Mouse (Mus musculus): ENCODE results near the gene 1700001L19Rik.

Gene 1700001L19Rik

DNA sequence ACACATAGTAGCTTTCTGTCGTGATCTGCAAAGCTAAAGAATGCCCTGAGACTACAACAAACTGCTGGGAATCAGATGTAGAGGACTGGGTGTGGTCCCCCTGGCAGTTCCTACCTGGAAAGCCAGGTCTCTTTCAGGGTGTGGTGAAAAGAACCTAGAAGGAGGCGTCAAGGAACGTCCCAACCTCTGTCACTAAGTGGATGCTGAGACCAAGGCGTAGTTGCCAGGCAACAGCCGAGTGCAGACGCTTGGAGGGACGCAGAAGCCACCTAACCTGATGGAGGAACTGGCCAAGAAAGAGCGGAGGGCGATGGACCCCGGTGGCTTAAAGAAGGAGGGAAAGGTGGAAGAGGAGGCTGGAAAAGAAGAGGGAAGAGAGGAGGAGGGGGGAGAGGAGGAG, at the start of gene 1700001L19Rik:
Gene 1700001L19Rik (plus strand): TSS at position 223 of the 400 bp plus-strand sequence.
- DNase-seq (ENCODE audit: low read depth), result no peak

DNA sequence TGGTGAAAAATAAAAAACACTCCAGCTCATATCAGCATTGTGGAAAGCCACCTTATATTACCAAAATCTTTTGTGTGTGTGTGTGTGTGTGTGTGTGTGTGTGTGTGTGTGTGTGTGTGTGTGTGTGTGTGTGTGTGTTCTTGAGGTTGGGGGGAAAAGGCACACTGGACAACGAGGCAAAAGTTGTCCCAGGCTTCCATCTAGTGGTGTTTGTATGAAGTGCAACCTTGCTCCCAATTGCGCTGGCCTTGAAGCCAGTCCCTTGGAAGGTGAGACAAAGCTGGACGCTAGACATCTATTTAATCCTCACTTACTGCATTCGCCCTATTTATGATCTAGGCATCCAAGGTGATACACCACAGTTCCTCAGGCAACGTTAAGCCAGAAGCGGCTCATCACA, 43.8 kb upstream of the 1700001L19Rik start:
- DNase-seq (ENCODE audit: low read depth), result peak; percentile 7

DNA sequence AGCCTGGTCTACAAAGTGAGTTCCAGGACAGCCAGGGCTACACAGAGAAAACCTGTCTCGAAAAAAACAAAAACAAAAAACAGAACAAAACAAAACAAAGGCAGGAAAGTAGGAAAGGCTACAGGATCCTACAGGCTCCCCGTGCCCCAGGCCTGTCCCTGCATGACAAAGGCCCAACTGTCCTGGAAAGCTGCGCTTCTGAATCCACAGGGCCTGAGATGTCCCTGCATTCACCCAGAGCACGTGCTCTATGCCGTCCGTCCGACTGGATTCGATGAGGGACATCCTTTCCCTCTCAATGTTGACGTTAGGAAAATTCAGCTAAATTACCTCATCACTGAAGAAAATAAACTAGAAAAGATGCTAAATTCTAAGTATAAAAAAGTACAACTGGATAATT, 29.1 kb upstream of the 1700001L19Rik start:
- no peak for DNase-seq (ENCODE audit: low read depth)

DNA sequence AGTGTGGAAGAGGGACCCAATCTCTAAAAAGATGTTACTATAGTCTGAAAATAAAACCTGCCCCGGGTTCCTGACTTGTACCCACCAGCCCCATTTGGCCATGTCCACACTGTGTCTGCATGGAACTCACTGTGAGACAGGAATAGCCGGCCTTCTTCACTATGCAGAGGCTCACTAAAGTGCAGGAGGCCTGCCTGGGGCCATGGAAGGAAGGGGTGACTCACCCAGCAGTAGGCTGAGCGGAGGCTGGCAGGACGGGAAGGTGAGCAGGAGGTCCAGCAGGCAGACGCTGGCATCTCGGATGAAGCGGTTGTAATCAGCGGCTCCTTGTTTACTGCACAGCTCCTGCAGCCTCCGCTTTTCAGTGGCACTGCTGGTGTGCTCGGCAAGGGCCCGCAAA, 28.7 kb upstream of the 1700001L19Rik start:
- no peak for DNase-seq (ENCODE audit: low read depth)

DNA sequence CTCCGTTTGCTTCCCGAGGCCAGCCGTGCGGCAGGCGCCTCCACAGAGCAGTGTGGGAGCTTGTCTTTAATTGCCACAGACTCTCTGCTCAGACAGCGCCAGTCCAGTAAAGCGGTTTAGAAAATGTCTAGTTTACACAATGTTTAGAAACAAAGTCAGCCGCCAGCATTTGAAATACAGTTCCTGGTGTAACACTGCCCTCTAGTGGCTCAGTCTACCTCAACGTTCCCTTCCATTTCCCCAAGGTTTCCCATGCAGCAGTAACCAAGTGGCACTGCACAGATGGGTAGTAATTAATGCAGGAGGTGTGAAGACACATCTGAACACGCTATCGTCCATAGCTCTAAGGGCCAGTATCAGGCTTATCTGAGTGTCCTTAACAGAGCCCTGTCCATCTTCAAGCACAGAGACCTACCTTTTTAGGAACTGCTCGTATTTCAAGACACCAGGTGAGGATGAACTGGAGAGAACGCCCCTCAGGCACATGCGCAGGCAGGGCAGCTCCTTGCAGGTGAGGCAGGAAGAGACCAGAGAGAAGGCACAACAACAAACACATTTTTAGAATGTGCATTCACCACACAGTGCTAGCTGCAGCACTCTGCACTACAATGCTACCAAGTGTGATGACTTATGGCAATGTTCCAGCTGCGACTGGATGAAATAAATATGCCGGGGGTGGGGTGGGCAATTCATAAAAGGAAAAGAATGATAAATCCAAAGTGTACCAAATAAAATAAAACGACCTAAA, 27.5 kb upstream of the 1700001L19Rik start:
- peak; percentile 66 for DNase-seq (ENCODE audit: low read depth)

DNA sequence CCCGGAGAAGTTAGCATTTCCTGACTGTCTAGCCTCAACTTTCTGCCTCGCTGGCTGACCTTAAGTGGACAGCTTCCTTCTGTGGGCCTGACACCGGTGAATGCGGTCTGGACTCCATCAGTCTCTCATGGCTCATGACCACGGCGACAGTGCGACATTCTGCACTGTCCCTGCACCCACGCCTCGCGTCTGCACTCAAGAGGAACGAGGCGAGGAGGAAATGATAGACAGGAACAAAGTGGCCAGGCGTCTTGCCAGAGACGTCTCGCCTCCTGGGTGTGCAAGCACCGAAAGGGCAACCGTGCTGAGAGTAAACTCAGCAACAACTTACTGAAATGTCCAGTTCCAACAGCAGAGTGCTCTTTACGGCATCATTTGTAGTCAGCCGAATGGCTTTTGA, 25.0 kb upstream of the 1700001L19Rik start:
- DNase-seq (ENCODE audit: low read depth), result no peak

DNA sequence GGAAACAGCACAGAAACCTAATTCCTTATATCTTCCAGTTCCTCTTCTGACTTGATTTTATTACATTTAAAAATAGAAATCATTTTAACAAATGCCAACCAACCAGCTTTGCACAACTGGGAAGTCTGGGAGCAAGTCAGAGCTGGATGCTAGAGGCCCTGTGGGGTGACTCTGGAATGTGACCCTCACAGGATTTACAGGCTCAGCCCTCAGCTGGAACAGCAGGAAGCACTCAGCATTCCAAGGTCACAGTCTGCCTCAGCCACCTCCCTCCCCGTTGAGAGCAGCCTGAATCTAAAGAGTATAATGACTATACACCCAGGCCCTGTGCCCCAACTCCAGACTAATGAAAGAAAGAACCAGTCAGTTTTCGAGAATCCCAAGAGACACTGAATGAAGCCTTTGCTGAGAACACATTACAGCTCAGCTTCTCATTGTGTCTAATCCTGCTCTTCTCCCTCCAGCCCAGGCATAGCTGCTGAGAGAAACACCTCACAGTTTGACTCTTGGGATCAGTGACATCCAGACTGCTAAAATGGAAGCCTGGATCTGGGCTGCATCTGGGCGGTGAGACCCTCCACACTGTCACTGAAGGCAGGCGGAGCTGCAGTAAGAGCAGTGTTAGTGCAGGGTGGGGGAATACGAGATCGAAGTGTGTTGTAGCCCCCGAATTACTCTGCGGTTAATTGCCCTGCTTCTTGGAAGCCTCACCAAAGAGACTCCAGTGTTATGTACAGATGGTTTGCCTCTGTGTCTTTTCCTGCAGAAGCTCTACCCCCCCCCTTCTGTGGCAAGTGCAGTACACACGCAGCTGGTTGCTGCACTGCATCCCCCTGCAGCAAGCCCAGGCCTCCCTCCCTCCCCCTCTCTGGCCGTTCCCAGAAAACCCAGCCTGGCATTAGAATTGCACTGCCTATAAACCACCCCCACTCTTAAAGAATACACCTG, 24.0 kb upstream of the 1700001L19Rik start:
- no peak for DNase-seq (ENCODE audit: low read depth)

DNA sequence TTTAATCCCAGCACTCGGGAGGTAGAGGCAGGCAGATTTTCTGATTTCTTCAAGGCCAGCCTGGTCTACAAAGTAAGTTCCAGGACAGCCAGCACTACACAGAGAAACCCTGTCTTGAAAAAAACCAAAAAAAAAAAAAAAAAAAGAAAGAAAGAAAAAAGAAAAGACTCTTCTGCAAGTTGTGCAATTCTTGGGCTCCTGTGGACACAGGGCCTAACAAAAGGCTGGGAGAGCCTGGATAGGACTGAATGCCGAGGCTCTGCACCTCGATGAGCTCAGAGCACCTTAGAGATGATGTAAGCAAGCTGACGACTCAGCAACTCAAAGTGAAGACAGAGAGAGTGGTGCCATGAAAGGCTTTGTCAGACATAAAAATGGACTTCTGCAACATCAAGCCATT, 22.8 kb upstream of the 1700001L19Rik start:
- no peak for DNase-seq (ENCODE audit: low read depth)

DNA sequence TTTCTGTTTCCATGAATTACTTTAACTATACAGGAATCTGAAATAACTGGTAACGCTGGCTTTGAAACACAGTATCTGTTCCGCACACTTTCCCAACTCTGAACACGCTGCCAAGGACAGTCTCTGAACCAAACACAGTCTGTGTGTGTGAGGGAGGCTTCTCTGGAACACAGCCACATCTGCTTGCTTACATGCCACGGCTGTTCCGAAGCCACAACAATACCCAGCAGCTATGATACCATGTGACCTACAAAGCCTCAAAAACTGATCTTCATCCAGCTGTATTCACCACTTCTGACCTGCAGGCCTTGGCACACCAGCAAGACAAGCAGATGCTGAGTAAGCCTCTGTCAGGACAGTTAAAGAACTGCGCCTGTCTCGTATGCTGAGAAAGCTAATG, 19.3 kb upstream of the 1700001L19Rik start:
- DNase-seq (ENCODE audit: low read depth), result no peak

DNA sequence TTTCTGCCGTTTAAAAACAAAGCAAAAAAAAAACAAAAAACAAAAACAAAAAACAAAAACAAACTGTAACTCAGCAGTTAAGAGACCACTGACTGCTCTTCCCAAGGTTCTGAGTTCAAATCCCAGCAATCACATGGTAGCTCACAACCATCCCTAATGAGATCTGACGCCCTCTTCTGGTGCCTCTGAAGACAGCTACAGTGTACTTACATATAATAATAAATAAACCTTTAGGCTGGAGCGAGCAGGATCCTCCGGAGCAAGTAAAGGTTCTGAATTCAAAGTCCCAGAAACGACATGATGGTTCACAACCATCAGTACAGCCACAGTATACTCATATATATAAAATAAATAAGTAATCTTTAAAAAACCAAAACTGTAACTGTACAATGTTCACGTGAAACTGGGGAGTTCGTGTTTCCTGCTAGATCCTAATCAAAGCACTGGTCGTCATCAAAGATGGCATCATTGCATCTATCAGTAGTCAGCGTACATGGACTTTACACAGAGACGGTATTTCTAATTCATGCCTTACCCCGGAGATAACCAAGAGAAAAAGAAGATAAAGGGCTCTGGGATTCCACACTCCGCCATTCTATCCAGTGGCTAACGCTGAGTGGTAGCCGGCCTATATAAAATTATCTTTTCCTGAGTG, 16.0 kb upstream of the 1700001L19Rik start:
- DNase-seq (ENCODE audit: low read depth), result peak; percentile 69

DNA sequence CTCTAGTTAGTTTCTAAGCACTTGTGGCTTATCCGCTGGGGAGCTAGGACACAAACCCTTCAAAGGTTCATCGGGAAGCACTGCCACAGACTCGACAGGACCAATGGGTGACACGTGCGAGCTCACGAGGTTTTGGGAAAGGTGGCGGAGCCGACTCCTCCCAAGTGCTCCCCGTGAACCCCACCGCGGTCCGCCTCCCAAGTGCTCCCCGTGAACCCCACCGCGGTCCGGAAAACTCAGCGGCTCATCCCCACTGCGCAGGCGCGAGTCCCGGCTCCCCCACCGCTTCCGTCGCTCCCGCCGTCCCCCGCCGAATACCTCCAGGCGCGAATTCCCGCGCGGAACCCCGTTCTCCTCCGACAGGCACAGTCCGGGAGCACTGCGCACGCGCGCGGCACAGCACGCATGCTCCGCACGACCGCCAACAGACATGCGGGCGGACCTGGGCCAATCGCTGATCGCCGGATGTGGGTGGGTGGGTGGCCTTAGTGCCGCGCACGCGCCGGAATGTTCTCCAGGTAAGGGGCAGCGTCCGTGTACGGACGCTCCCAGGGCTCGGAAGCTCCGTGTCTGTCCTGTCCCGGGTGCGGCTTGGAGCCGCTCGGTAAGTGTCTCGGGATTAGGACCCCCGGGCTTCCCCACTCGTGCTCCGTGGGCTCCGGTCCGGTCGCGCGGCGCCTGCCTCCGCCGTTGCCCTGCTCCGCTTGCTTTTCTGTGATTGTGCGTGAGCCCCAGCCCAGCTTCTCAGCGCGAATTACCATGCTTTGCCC, 15.3 kb upstream of the 1700001L19Rik start, which contains the start of the genes Mtrr and Fastkd3:
Gene Mtrr (minus strand): TSS at position 403 of the 770 bp plus-strand sequence.
Gene Fastkd3 (plus strand): TSS at position 488 of the 770 bp plus-strand sequence.
- DNase-seq (ENCODE audit: low read depth), result peak; percentile 96

DNA sequence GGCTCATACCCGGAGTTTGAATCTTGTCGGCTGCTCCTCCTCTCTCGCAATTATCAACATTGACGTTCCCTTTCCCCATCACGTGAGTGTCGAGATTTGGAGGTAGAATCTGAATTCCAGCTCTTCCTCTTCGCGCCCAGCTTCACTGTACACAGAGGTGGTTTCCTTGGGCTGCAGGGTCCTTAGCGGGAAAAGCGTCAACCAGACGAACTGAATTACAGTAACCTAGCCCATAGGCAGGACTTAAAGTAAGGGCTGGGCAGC, 14.8 kb upstream of the 1700001L19Rik start:
- no peak for DNase-seq (ENCODE audit: low read depth)

DNA sequence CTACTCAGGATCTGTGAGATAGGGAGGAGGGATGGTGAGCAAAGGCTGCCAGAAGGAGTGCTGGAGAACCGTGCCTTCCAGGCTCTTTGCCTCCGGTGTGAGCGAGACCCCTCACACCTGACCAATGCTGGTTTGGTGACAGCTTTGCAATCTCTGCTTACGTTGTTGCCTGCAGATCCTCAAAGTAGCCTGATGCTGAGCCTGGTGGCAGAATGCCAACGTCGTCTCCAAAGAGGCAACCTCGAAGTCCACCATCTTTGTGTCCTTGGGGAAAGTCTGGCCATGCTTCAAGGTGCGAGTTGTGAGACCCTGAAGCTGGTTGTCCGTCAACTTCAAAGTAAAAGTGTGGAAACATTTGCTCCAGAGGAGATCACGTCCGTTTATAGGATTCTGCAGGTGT, 13.3 kb upstream of the 1700001L19Rik start:
- no peak for DNase-seq (ENCODE audit: low read depth)

DNA sequence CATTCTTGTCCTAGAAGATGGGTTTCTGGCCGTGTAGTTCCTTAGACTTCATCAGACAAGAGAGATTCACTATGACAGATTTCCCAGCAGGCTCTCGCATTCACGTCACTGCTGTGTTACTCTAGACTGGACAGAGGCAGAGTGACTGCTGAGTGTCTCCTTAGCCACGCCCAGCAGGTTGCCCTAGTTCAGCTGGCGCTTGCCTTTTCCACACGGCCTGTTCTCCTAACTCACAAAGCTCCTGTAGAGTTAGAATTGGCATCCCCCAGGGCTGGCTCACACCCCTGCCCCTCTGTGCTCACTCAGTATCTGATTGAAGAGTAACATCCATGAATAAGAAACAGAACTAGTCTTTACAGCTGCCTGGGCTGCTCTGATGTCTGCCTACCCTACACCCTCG, 11.8 kb upstream of the 1700001L19Rik start:
- DNase-seq (ENCODE audit: low read depth), result no peak

DNA sequence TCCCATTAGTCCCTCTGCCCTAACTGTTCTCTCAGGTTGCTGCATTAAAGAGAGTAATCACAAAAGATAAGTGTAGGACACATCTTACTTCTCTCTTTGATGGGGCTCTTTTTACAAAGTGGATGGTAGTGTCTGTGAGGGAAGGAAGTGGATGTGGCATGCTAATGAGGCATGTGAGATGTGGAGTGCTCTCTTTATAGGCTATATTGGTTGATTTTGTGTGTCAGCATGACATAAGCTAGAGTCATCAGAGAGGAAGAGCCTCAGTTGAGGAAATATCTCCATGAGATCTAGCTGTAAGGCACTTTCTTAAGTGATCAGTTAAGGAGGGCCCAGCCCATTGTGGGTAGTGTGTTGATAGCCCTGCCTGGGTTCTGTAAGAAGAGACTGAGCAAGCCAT, 8.9 kb upstream of the 1700001L19Rik start:
- DNase-seq (ENCODE audit: low read depth), result peak; percentile 27

DNA sequence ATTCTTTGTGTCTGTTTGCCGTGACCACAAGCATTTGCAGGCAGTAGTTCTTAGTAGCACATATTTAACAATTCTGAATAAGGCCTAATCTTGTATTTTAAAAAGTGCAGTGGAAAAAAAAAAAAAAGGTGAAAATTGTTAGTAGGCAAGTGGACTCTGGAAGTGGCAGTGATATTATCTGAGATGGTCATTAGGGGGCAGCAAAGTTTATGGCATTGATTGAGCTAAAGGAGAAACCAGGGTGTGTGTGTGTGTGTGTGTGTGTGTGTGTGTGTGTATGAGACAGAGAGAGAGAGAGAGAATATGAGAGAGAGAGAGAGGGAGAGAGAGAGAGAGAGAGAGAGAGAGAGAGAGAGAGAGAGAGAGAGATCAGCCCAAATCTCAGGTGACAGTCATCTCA, 3.4 kb upstream of the 1700001L19Rik start:
- no peak for DNase-seq (ENCODE audit: low read depth)

DNA sequence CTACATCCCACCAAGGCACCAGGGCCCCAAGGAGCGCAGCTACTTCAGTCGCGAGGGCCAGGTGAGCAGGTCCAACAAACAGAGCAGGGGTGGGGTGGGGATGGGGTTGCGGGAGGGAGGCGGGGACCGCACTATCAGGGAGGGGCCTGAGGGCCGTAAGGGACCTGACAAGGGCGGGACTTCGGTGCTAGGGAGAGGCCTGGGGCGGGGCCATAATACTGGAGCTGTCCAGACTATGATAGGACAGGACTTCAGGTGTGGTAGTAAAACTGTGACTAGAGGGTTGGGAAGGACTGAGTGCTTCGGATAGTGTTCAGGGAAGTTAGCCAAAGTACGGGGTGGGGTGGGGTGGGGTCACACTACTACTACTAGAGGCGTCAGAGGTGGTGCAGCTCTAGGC, 446 bp downstream of the 1700001L19Rik start:
- DNase-seq (ENCODE audit: low read depth), result no peak

DNA sequence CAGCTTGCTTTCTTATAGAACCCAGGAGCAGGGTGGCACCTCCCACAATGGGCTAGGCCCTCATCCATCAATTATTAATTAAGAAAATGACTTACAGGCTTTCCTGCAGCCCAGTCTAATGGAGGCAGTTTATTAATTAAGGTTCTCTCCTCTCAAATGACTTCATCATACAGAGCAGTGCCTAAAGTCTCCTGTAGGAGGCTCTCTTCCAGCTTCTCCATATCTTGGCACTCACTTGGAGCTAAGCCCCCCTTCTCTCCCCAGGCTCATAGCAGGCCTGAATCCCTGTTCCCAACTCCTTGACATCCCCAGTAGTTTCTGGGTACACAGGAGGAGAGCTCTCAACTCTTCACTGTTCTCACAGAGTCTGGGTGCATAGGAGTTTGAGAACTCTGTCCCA, 1.7 kb downstream of the 1700001L19Rik start:
- no peak for DNase-seq (ENCODE audit: low read depth)

DNA sequence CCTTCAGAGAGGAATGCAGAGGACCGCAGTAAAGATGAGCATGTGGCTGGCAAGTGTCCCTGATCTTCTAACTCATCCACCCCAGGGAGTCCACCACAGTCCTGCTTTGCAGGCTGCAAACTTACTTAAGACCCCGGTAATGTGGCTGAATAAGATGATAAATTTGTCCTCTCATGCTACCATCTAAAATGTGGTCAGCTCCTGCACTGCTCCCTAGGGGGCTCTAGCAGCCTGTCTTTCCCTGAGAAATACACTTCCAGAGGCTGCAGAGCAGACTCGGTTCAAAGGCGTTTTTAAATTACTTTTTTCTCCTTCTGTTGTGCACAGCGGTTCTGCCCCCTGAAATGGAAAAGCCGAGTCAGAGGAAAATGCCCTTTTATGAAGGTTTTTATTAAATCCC, 4.0 kb downstream of the 1700001L19Rik start:
- DNase-seq (ENCODE audit: low read depth), result no peak

DNA sequence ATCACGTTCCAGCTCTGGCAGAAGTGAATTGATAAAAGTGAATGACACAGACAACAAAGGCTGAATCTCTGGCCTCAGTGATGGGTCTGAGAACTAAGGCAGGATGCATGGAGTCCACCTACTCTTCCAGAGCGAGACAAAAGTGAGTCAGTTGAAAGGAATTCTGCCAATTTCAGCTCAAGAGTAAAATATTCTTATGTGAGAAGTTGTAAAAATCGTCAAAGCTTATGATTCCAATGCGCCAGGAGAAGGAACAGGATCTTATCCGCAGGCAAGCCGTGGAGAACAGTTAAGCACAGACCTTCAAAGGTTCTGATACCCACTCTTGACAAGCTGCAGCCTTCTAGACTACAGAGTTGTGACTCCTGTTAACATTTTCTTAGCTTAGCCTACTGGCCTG, 5.9 kb downstream of the 1700001L19Rik start:
- DNase-seq (ENCODE audit: low read depth), result no peak

DNA sequence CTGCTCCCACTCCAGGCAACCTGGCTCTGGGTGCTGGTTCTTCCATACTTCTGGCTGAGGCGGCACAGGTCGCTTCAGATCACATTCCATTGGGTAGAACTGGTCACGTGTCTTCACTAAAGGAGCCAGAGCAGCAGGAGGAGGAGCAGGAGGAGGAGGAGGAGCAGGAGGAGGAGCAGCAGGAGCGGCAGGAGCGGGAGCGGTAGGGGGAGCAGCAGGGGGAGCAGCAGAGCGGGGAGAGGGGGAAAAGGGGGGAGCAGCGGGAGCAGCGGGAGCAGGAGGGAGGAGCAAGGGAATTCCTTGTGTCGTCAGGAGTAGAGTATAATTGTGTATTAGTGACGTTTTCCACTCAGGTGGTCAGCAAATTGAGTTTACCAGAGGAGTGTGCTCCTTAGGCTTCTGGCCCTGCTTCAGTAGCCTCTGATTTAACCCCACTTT, 8.5 kb downstream of the 1700001L19Rik start:
- no peak for DNase-seq (ENCODE audit: low read depth)

Data from induced T-regulatory cell, adult 2 months (primary cell).